Mouse (Mus musculus): ENCODE results near the gene Arhgef28.
A peak's percentile ranks its signal among the peaks of the same experiment; 100 is the strongest.

GRCm38 (mm10) chr13:98239978-98240641 is 33.9 kb upstream of the Arhgef28 start:
- TF ChIP-seq CTCF (IDR thresholded peaks at IDR 0.05; ENCODE audit: borderline replicate concordance, insufficient read depth, low read length) (0 out of 2 replicates have a peak, but pooled peaks have one; percentile 33), POLR2A (IDR thresholded peaks at IDR 0.05; ENCODE audit: low read depth, low read length) (no peak)
